13 mouse cellular contexts compared by ENCODE assay signal in genomic region chr9:56420236-56420635, GRCm38 (mm10). TPM values are rescaled to one million over a fixed set of nuclear protein-coding genes. Genes with fewer than 3 reads are reported as not detected.
DNase-seq lines count a peak whose midpoint lies in the region; ATAC-seq and TF ChIP-seq lines count a peak whose summit lies in the region.
"Had no signal": no experiment of that assay in that cellular context is flagged by ENCODE, and none has a peak within 500 bp of the region (broad histone marks: within the 10 kb centered on the region; RNA-seq: fewer than 3 reads in every experiment).

No protein-coding gene starts in this region.

- no peak overlapping the region for H3K9ac ChIP-seq in intestine, embryonic 14.5 days (ENCODE audit: low read length)
- no peak overlapping the region for H3K9ac ChIP-seq in intestine, postnatal 0 days (ENCODE audit: low read depth, low read length)
- no peak overlapping the region for H3K9ac ChIP-seq in midbrain, embryonic 15.5 days
- no peak overlapping the region for H3K9ac ChIP-seq in midbrain, embryonic 11.5 days (ENCODE audit: low read length)
- no peak overlapping the region for H3K9ac ChIP-seq in stomach, embryonic 16.5 days (ENCODE audit: low read length)

- H3K4me1 ChIP-seq in intestine, embryonic 14.5 days (replicated peaks; ENCODE audit: control insufficient read depth, insufficient read depth, low read length), result peaks cover 24% of the 10 kb centered on the region
- H3K4me1 ChIP-seq in intestine, postnatal 0 days (replicated peaks; ENCODE audit: control insufficient read depth, insufficient read depth, low read length), result no peaks in the 10 kb centered on the region
- H3K4me1 ChIP-seq in midbrain, embryonic 15.5 days, result peaks cover 40% of the 10 kb centered on the region
- peaks cover 10% of the 10 kb centered on the region for H3K4me1 ChIP-seq in midbrain, embryonic 11.5 days (ENCODE audit: control insufficient read depth, insufficient read depth, low read length)
- H3K4me1 ChIP-seq in stomach, embryonic 16.5 days (ENCODE audit: control insufficient read depth, insufficient read depth, low read length), result peaks cover 26% of the 10 kb centered on the region

- H3K36me3 ChIP-seq in intestine, embryonic 14.5 days (ENCODE audit: control insufficient read depth, insufficient read depth, low read length), result no peaks in the 10 kb centered on the region
- H3K36me3 ChIP-seq in intestine, postnatal 0 days (ENCODE audit: control insufficient read depth, insufficient read depth), result no peaks in the 10 kb centered on the region; the same call in 1 of the 2 replicates
- no peaks in the 10 kb centered on the region for H3K36me3 ChIP-seq in midbrain, embryonic 15.5 days (replicated peaks)
- H3K36me3 ChIP-seq in midbrain, embryonic 11.5 days (ENCODE audit: control insufficient read depth, insufficient read depth, low read length), result no peaks in the 10 kb centered on the region
- H3K36me3 ChIP-seq in stomach, embryonic 16.5 days (ENCODE audit: control insufficient read depth, insufficient read depth, low read length), result no peaks in the 10 kb centered on the region

- 93% methylated on average over 1 of the region's 1 CpGs for WGBS in intestine, embryonic 14.5 days
- WGBS in intestine, postnatal 0 days, result 87% methylated on average over 1 of the region's 1 CpGs
- WGBS in midbrain, embryonic 15.5 days, result 93% methylated on average over 1 of the region's 1 CpGs
- WGBS in midbrain, embryonic 11.5 days, result 98% methylated on average over 1 of the region's 1 CpGs
- 89% methylated on average over 1 of the region's 1 CpGs for WGBS in stomach, embryonic 16.5 days

- H3K9me3 ChIP-seq in intestine, embryonic 14.5 days (ENCODE audit: control insufficient read depth, low read length), result no peaks in the 10 kb centered on the region
- no peaks in the 10 kb centered on the region for H3K9me3 ChIP-seq in intestine, postnatal 0 days (ENCODE audit: control insufficient read depth)
- no peaks in the 10 kb centered on the region for H3K9me3 ChIP-seq in midbrain, embryonic 15.5 days
- H3K9me3 ChIP-seq in midbrain, embryonic 11.5 days (ENCODE audit: control insufficient read depth, low read length), result no peaks in the 10 kb centered on the region
- H3K9me3 ChIP-seq in stomach, embryonic 16.5 days (replicated peaks; ENCODE audit: control insufficient read depth, low read length), result no peaks in the 10 kb centered on the region
- H3K9me3 ChIP-seq: forebrain, embryonic 10.5 days had no signal

- H3K4me3 ChIP-seq in intestine, embryonic 14.5 days (ENCODE audit: low read depth, low read length), result no peak overlapping the region
- H3K4me3 ChIP-seq in intestine, postnatal 0 days (ENCODE audit: low read depth, low read length), result no peak overlapping the region
- H3K4me3 ChIP-seq in midbrain, embryonic 15.5 days, result no peak overlapping the region
- H3K4me3 ChIP-seq in midbrain, embryonic 11.5 days (ENCODE audit: low read depth, low read length), result no peak overlapping the region
- H3K4me3 ChIP-seq in stomach, embryonic 16.5 days (replicated peaks; ENCODE audit: low read length), result no peak overlapping the region

- peak; percentile 10 for DNase-seq in CD4-positive, CD25-positive, alpha-beta regulatory T cell, adult 2 months (ENCODE audit: low read depth, low spot score)
- DNase-seq in intestine, embryonic 14.5 days (ENCODE audit: low spot score), result no peak
- DNase-seq in midbrain, embryonic 11.5 days (ENCODE audit: low spot score, missing footprints), result no peak
- DNase-seq in gastrocnemius, postnatal 14 days, result no peak
- DNase-seq: adrenal gland, adult 8-10 months; kidney, postnatal 14 days; lung, postnatal 4 days; thymus, adult 2 months had no signal

- no peak overlapping the region for H3K27ac ChIP-seq in intestine, embryonic 14.5 days (ENCODE audit: low read depth)
- no peak overlapping the region for H3K27ac ChIP-seq in intestine, postnatal 0 days (ENCODE audit: low read depth, low read length)
- H3K27ac ChIP-seq in midbrain, embryonic 15.5 days, result no peak overlapping the region
- H3K27ac ChIP-seq in midbrain, embryonic 11.5 days (ENCODE audit: low read depth, low read length), result no peak overlapping the region
- no peak overlapping the region for H3K27ac ChIP-seq in stomach, embryonic 16.5 days (ENCODE audit: low read length)
- H3K27ac ChIP-seq: forebrain, embryonic 10.5 days had no signal

- ATAC-seq in CD4-positive, CD25-positive, alpha-beta regulatory T cell, adult 4 months, result no peak
- no peak for ATAC-seq in intestine, embryonic 14.5 days (replicated peaks; ENCODE audit: low FRiP score, low TSS enrichment, low read depth)
- no peak for ATAC-seq in intestine, postnatal 0 days
- ATAC-seq in midbrain, embryonic 15.5 days (replicated peaks), result no peak
- no peak for ATAC-seq in midbrain, embryonic 11.5 days (ENCODE audit: low FRiP score)
- ATAC-seq in stomach, embryonic 16.5 days (ENCODE audit: insufficient read depth, low FRiP score), result no peak

- H3K4me2 ChIP-seq in intestine, embryonic 14.5 days (ENCODE audit: low read length), result peak overlapping the region; percentile 87; the same call in 1 of the 2 replicates
- H3K4me2 ChIP-seq in intestine, postnatal 0 days (replicated peaks; ENCODE audit: low read depth), result no peak overlapping the region
- H3K4me2 ChIP-seq in midbrain, embryonic 15.5 days, result peak overlapping the region; percentile 94; the same call in 1 of the 2 replicates
- H3K4me2 ChIP-seq in midbrain, embryonic 11.5 days, result no peak overlapping the region
- peak overlapping the region; percentile 16; the same call in 1 of the 2 replicates for H3K4me2 ChIP-seq in stomach, embryonic 16.5 days (ENCODE audit: low read depth, low read length)

- H3K27me3 ChIP-seq in intestine, embryonic 14.5 days (replicated peaks; ENCODE audit: control insufficient read depth, insufficient read depth, low read length), result no peaks in the 10 kb centered on the region
- H3K27me3 ChIP-seq in intestine, postnatal 0 days (replicated peaks; ENCODE audit: control insufficient read depth, insufficient read depth, low read length), result no peaks in the 10 kb centered on the region
- H3K27me3 ChIP-seq in midbrain, embryonic 15.5 days (replicated peaks), result no peaks in the 10 kb centered on the region
- no peaks in the 10 kb centered on the region for H3K27me3 ChIP-seq in midbrain, embryonic 11.5 days (ENCODE audit: control insufficient read depth, insufficient read depth, low read length)
- H3K27me3 ChIP-seq in stomach, embryonic 16.5 days (ENCODE audit: control insufficient read depth, insufficient read depth, low read length), result no peaks in the 10 kb centered on the region

- TF ChIP-seq CTCF in intestine, postnatal 0 days (IDR thresholded peaks at IDR 0.05; ENCODE audit: low read depth), result no peak

- intact Hi-C loops in gastrocnemius, postnatal 14 days (cut with DNase I; ENCODE audit: low total_unique reads), result no loop called here

RNA-seq across cellular contexts. Expression of gene Hmg20a, which starts 1.8 kb away (rescaled TPM):
- 10 to 100 TPM; 57.1 to 75.0 TPM for polyA plus RNA-seq in CD4-positive, CD25-positive, alpha-beta regulatory T cell, adult 4 months (2017; shearing (Covaris generic))
- 52.2 and 59.9 TPM in 2 replicates for polyA plus RNA-seq in intestine, embryonic 14.5 days (2014; fragmentation: Nextera tagmentation; extraction: Ambion mirVana)
- polyA plus RNA-seq in intestine, postnatal 0 days (2015; fragmentation: Nextera tagmentation; extraction: Ambion mirVana), result 12.9 and 14.3 TPM in 2 replicates
- 90.2 and 97.0 TPM in 2 replicates for polyA plus RNA-seq in midbrain, embryonic 15.5 days (2015; fragmentation: Nextera tagmentation; extraction: Ambion mirVana)
- polyA plus RNA-seq in midbrain, embryonic 11.5 days (2014; fragmentation: Nextera tagmentation; extraction: Ambion mirVana), result 65.9 and 70.1 TPM in 2 replicates
- 46.2 and 48.3 TPM in 2 replicates for polyA plus RNA-seq in stomach, embryonic 16.5 days (2015; fragmentation: Nextera tagmentation; extraction: Ambion mirVana)
- 10 to 100 TPM; 16.6 to 18.2 TPM for total RNA-seq in gastrocnemius, postnatal 14 days (2021)

RNA-seq across cellular contexts. Expression of gene Peak1, which starts 2.4 kb away (rescaled TPM):
- 10 to 100 TPM; 17.6 to 18.4 TPM for polyA plus RNA-seq in CD4-positive, CD25-positive, alpha-beta regulatory T cell, adult 4 months (2017; shearing (Covaris generic))
- 14.4 and 15.8 TPM in 2 replicates for polyA plus RNA-seq in intestine, embryonic 14.5 days (2014; fragmentation: Nextera tagmentation; extraction: Ambion mirVana)
- polyA plus RNA-seq in intestine, postnatal 0 days (2015; fragmentation: Nextera tagmentation; extraction: Ambion mirVana), result 5.9 and 6.4 TPM in 2 replicates
- 3.8 and 4.4 TPM in 2 replicates for polyA plus RNA-seq in midbrain, embryonic 15.5 days (2015; fragmentation: Nextera tagmentation; extraction: Ambion mirVana)
- polyA plus RNA-seq in midbrain, embryonic 11.5 days (2014; fragmentation: Nextera tagmentation; extraction: Ambion mirVana), result 4.4 and 4.9 TPM in 2 replicates
- polyA plus RNA-seq in stomach, embryonic 16.5 days (2015; fragmentation: Nextera tagmentation; extraction: Ambion mirVana), result 10.6 and 10.8 TPM in 2 replicates
- 10 to 100 TPM; 17.1 to 18.3 TPM for total RNA-seq in gastrocnemius, postnatal 14 days (2021)

Comparison
In these comparisons a context has a peak if more than half of its experiments do, and no peak if none do; other contexts are left out.
1. H3K4me2 ChIP-seq: peak in intestine, embryonic 14.5 days (single experiment), midbrain, embryonic 15.5 days (single experiment) and stomach, embryonic 16.5 days (single experiment); none in intestine, postnatal 0 days (single experiment) and midbrain, embryonic 11.5 days (single experiment).